ENCODE assay signal across 18 mouse cellular contexts in the genomic region with DNA sequence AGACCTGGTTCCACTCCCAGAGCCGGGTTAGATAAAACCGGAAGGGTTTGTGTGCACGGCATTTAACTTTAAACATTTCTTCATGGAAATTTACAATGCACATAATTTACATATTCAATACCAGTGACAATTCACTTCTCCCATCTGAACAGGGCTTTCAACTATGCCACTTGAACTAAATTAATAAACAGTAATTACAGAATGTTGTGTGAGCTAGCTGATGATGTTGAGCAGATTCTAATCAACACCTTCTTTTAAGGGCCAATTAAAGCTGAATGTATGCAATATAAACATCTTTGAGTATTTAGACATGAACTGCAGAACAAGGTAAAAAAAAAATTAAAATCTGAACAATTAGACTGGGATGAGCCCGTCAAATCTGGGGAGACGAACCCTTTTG.
"Had no signal": no experiment of that assay in that cellular context is flagged by ENCODE, and none has a peak within 500 bp of the region (broad histone marks: within the 10 kb centered on the region; RNA-seq: fewer than 3 reads in every experiment).

No protein-coding gene starts in this region.

- H3K9me3 ChIP-seq: lung, embryonic 15.5 days; midbrain, embryonic 13.5 days; midbrain, embryonic 15.5 days; neural tube, embryonic 12.5 days; stomach, embryonic 15.5 days had no signal

- H3K27ac ChIP-seq: lung, embryonic 15.5 days; macrophage; midbrain, embryonic 13.5 days; midbrain, embryonic 15.5 days; neural tube, embryonic 12.5 days; stomach, embryonic 15.5 days; stomach, postnatal 0 days had no signal

- ATAC-seq: liver, postnatal 0 days; lung, postnatal 0 days; midbrain, embryonic 13.5 days; midbrain, embryonic 15.5 days had no signal

- H3K4me2 ChIP-seq: lung, embryonic 15.5 days; midbrain, embryonic 11.5 days; midbrain, embryonic 13.5 days; midbrain, embryonic 15.5 days; neural tube, embryonic 12.5 days; stomach, embryonic 15.5 days had no signal

- H3K9ac ChIP-seq: liver, postnatal 0 days; lung, embryonic 15.5 days; midbrain, embryonic 13.5 days; midbrain, embryonic 15.5 days; neural tube, embryonic 12.5 days; stomach, embryonic 15.5 days had no signal

- DNase-seq: liver, postnatal 0 days; lung, adult 2 months; lung, postnatal 14 days; lung, postnatal 36 days; right cerebral cortex, postnatal 14 days; thymus, adult 2 months; thymus, postnatal 25 days; thymus, postnatal 4 days had no signal

- H3K4me1 ChIP-seq: lung, embryonic 15.5 days; megakaryocyte, embryonic 14.5 days; midbrain, embryonic 13.5 days; midbrain, embryonic 15.5 days; neural tube, embryonic 12.5 days; stomach, embryonic 15.5 days had no signal

- H3K36me3 ChIP-seq: lung, embryonic 15.5 days; midbrain, embryonic 13.5 days; midbrain, embryonic 15.5 days; neural tube, embryonic 12.5 days; stomach, embryonic 15.5 days had no signal

- H3K4me3 ChIP-seq: lung, embryonic 15.5 days; megakaryocyte, embryonic 14.5 days; midbrain, embryonic 13.5 days; midbrain, embryonic 15.5 days; neural tube, embryonic 12.5 days; stomach, embryonic 15.5 days had no signal

- H3K27me3 ChIP-seq: lung, embryonic 15.5 days; megakaryocyte, embryonic 14.5 days; midbrain, embryonic 13.5 days; midbrain, embryonic 15.5 days; neural tube, embryonic 12.5 days; stomach, embryonic 15.5 days had no signal
